Mouse (Mus musculus) liver, embryonic 13.5 days (tissue): ENCODE results near the gene Slc4a8. TPM values are rescaled to one million over a fixed set of nuclear protein-coding genes. Genes with fewer than 3 reads are reported as not detected.
A peak's percentile ranks its signal among the peaks of the same experiment; 100 is the strongest.

Experiments used
- ATAC-seq: fragments of 200-750 bp; cut with Nextera tagmentation; 2 replicates; pipeline ENCODE4 v1.8.0; 2017; ENCODE audit warnings: low read depth, mild to moderate bottlenecking, moderate number of reproducible peaks, moderate library complexity
- DNase-seq: peaks from one replicate; pipeline ENCODE4 v3.0.0; 2022
- H3K27ac ChIP-seq: fragments of 300-500 bp; sonication (generic); 2 replicates; pipeline ENCODE4 v1.5.1; 2015; ENCODE audit warnings: moderate library complexity, mild to moderate bottlenecking, inconsistent platforms
- H3K27me3 ChIP-seq: fragments of 300-500 bp; sonication (generic); 2 replicates; pipeline ENCODE4 v1.6.1; 2015; ENCODE audit warnings: mild to moderate bottlenecking, inconsistent platforms
- H3K36me3 ChIP-seq: fragments of 300-500 bp; sonication (generic); 2 replicates; pipeline ENCODE4 v1.6.1; 2015; ENCODE audit warnings: mild to moderate bottlenecking, inconsistent platforms
- H3K4me1 ChIP-seq: fragments of 300-500 bp; sonication (generic); replicated peaks from 2 replicates; pipeline ENCODE4 v1.6.1; 2015; ENCODE audit warnings: inconsistent platforms
- H3K4me2 ChIP-seq: fragments of 300-500 bp; sonication (generic); 2 replicates; pipeline ENCODE4 v1.6.1; 2015; ENCODE audit warnings: inconsistent platforms, mild to moderate bottlenecking, moderate library complexity
- H3K4me3 ChIP-seq: fragments of 300-500 bp; sonication (generic); replicated peaks from 2 replicates; pipeline ENCODE4 v1.5.1; 2015; ENCODE audit warnings: mild to moderate bottlenecking, inconsistent platforms
- H3K9ac ChIP-seq: fragments of 300-500 bp; sonication (generic); 2 replicates; pipeline ENCODE4 v1.6.1; 2015; ENCODE audit warnings: mild to moderate bottlenecking, inconsistent platforms
- H3K9me3 ChIP-seq: fragments of 300-500 bp; sonication (generic); replicated peaks from 2 replicates; pipeline ENCODE4 v1.6.1; 2016; ENCODE audit warnings: inconsistent platforms
- WGBS: fragments of 180-500 bp; shearing (Covaris S2); methylation state at CpG from one replicate; pipeline ENCODE4 v1.1.7; 2015; ENCODE audit not compliant: insufficient replicate concordance; 5-methylcytosine and 5-hydroxymethylcytosine counted together
- polyA plus RNA-seq: library from polyadenylated mRNA; unstranded; fragments of >200 nt; fragmentation: Nextera tagmentation; extraction: Ambion mirVana; gene quantifications from 2 replicates; pipeline ENCODE4 v1.2.1, GENCODE M21; 2015

Gene Slc4a8
- polyA plus RNA-seq, 1 experiment from 2014 or later = 0.51 TPM

DNA sequence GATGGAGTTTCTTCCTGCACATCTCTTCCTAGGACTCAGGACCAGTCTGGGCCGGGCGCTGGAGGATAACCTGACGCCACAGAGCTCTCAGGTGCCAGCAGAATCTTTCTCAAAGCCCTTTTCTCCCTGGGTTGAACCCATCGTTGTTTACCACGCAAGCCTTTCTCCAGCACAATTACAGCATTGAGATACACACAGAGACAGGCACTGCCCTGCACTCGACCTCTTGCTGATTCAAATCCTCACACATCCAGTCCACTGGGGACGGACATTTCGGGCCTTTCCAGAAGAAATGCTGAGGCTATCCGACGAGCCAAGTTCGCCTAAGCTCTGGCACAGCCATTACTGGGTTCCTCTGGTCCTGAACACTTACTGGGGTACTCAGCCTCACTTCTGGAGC is 34.8 kb upstream of the Slc4a8 start:
- no peak overlapping the region for H3K4me3 ChIP-seq
- H3K27me3 ChIP-seq = peaks cover 71% of the 10 kb centered on the region
- H3K9me3 ChIP-seq = no peaks in the 10 kb centered on the region
- no peak overlapping the region for H3K27ac ChIP-seq
- WGBS = 75% methylated on average over 11 of the region's 11 CpGs
- ATAC-seq = no peak
- H3K36me3 ChIP-seq = no peaks in the 10 kb centered on the region
- no peak for DNase-seq
- no peak overlapping the region for H3K4me2 ChIP-seq
- H3K4me1 ChIP-seq = peaks cover 19% of the 10 kb centered on the region
- H3K9ac ChIP-seq = no peak overlapping the region

DNA sequence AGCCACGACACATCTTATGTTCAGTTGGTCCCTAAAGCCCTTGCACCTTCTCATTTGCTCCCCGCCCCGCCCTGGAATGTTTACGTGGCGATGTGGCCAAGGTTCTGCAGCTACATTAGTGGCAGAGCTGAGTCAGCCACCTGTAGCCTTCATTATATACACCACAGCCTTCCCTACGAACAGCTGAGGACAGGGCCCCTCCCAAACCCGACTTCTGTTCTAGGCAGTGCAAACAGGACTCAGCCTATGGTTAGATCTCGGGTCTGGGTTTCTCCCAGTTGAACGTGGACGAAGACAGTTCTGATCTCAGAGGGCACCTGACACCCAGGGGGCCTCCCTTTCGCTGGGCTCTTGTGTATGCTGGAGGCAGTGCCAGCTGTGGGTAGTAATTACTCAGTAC is 33.7 kb upstream of the Slc4a8 start:
- no peaks in the 10 kb centered on the region for H3K9me3 ChIP-seq
- peaks cover 77% of the 10 kb centered on the region for H3K27me3 ChIP-seq
- no peak overlapping the region for H3K9ac ChIP-seq
- ATAC-seq = no peak
- 71% methylated on average over 11 of the region's 11 CpGs for WGBS
- H3K27ac ChIP-seq = no peak overlapping the region
- no peak overlapping the region for H3K4me3 ChIP-seq
- no peak for DNase-seq
- peaks cover 24% of the 10 kb centered on the region for H3K4me1 ChIP-seq
- no peaks in the 10 kb centered on the region for H3K36me3 ChIP-seq
- no peak overlapping the region for H3K4me2 ChIP-seq

- peaks cover 26% of the 10 kb centered on the region for H3K4me1 ChIP-seq
- no peak overlapping the region for H3K27ac ChIP-seq
- peak overlapping the region; percentile 51 for H3K4me3 ChIP-seq
- no peaks in the 10 kb centered on the region for H3K36me3 ChIP-seq
- H3K27me3 ChIP-seq = peaks cover 78% of the 10 kb centered on the region
- no peak for DNase-seq
- no peaks in the 10 kb centered on the region for H3K9me3 ChIP-seq
- peak overlapping the region; percentile 68 for H3K4me2 ChIP-seq
- WGBS = 19% methylated on average over 9 of the region's 9 CpGs
- peak overlapping the region; percentile 47; the same call in 1 of the 2 replicates for H3K9ac ChIP-seq
- ATAC-seq = no peak
Measured at GRCm38 (mm10) chr15:100728586-100728985, 33.0 kb upstream of the Slc4a8 start.

- H3K4me2 ChIP-seq = peak within 1 kb of the TSS; percentile 68
- peak within 1 kb of the TSS; percentile 51 for H3K4me3 ChIP-seq
- no peak within 1 kb of the TSS for H3K27ac ChIP-seq
- peak; percentile 71 for ATAC-seq
- 8% methylated on average over 55 of the region's 57 CpGs for WGBS
- no peaks in the 10 kb centered on the region for H3K36me3 ChIP-seq
- peaks cover 34% of the 10 kb centered on the region for H3K4me1 ChIP-seq
- peaks cover 71% of the 10 kb centered on the region for H3K27me3 ChIP-seq
- H3K9me3 ChIP-seq = no peaks in the 10 kb centered on the region
- H3K9ac ChIP-seq = peak within 1 kb of the TSS; percentile 47; the same call in 1 of the 2 replicates
- DNase-seq = no peak
Measured at GRCm38 (mm10) chr15:100729281-100729985, 32.1 kb upstream of the Slc4a8 start, which contains the start of gene Galnt6. Gene Galnt6, minus strand, starts transcription at chr15:100729376.

GRCm38 (mm10) chr15:100731081-100731480 is 30.5 kb upstream of the Slc4a8 start:
- 33% methylated on average over 9 of the region's 9 CpGs for WGBS
- DNase-seq = no peak
- no peaks in the 10 kb centered on the region for H3K36me3 ChIP-seq
- H3K27ac ChIP-seq = no peak overlapping the region
- H3K4me3 ChIP-seq = no peak overlapping the region
- no peak for ATAC-seq
- no peak overlapping the region for H3K4me2 ChIP-seq
- no peak overlapping the region for H3K9ac ChIP-seq
- H3K9me3 ChIP-seq = no peaks in the 10 kb centered on the region
- peaks cover 46% of the 10 kb centered on the region for H3K4me1 ChIP-seq
- peaks cover 65% of the 10 kb centered on the region for H3K27me3 ChIP-seq

DNA sequence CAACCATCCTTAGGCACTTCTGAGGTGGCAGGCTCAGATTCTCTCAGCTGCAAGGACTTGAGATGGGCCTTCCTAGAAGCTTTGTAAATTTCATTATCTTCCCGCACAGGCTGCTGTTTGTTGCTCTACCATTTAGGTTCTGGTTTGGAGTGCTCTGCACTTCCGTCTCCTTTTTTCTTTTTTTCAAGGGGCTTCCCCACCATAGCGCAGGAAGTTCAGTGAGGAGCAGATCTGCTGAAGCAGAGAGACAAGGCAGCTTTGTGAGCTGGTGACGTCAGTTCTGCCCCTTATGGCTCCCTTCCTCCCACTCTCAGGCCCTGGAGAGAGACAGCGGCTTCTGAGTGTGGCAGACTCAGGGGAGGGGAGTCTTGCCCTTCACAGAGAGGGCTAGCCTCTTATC is 29.0 kb upstream of the Slc4a8 start:
- Histone ChIP-seq H3K27me3 (peaks cover 51% of the 10 kb centered on the region), H3K27ac (no peak overlapping the region), H3K4me1 (peaks cover 56% of the 10 kb centered on the region), H3K36me3 (no peaks in the 10 kb centered on the region), H3K4me3 (no peak overlapping the region), H3K9me3 (no peaks in the 10 kb centered on the region), H3K9ac (no peak overlapping the region), H3K4me2 (no peak overlapping the region)
- 8% methylated on average over 5 of the region's 5 CpGs for WGBS
- DNase-seq (no peak), ATAC-seq (no peak)

DNA sequence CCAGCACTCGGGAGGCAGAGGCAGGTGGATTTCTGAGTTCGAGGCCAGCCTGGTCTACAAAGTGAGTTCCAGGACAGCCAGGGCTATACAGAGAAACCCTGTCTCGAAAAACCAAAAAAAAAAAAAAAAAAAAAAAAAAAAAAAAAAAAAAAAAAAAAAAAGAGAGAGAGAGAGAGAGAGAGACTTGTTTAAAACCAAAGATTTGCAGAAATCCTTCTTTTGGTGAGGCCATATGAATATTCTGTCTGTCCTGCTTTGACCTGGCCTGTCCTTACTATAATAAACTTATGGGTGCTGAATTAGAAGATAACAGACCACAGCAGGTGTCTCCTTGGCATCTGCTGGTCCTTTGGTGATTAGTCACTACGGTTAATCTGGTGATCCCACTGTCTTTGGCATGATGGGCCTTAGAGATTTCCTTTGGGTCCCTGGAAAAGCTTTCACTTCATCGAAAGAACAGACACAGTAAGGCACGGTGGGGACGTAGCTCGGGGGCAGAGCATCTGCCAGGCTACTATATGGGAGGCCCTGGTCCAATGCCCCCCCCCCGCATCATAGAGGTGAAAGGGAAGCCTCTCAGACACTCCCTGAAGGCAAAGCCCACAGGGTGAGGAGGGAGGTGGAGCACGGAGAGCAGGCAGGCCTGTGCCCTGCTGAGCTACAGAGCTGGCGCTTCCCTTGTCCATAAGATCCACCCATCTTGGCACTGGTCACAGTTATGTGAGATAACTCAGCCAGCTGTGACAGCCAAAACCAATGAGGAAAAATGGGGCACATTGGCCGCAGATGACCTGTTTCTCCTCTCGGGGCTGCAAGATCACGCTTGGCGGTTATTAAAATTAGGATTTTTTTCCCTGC is 26.2 kb upstream of the Slc4a8 start:
- H3K4me1 ChIP-seq = peaks cover 61% of the 10 kb centered on the region
- 0 out of 2 replicates have a peak, but pooled peaks have one; percentile 18 for ATAC-seq
- H3K9ac ChIP-seq = no peak overlapping the region
- H3K9me3 ChIP-seq = no peaks in the 10 kb centered on the region
- 49% methylated on average over 15 of the region's 15 CpGs for WGBS
- no peaks in the 10 kb centered on the region for H3K36me3 ChIP-seq
- H3K27ac ChIP-seq = peak overlapping the region; percentile 23; the same call in 1 of the 2 replicates
- H3K4me2 ChIP-seq = peak overlapping the region; percentile 15
- DNase-seq = no peak
- no peak overlapping the region for H3K4me3 ChIP-seq
- peaks cover 24% of the 10 kb centered on the region for H3K27me3 ChIP-seq

- H3K4me1 ChIP-seq = peaks cover 61% of the 10 kb centered on the region
- no peaks in the 10 kb centered on the region for H3K36me3 ChIP-seq
- DNase-seq = no peak
- 20% methylated on average over 9 of the region's 9 CpGs for WGBS
- no peak for ATAC-seq
- peak overlapping the region; percentile 23; the same call in 1 of the 2 replicates for H3K27ac ChIP-seq
- no peaks in the 10 kb centered on the region for H3K9me3 ChIP-seq
- no peak overlapping the region for H3K9ac ChIP-seq
- peaks cover 18% of the 10 kb centered on the region for H3K27me3 ChIP-seq
- H3K4me3 ChIP-seq = no peak overlapping the region
- peak overlapping the region; percentile 15 for H3K4me2 ChIP-seq
Measured at GRCm38 (mm10) chr15:100735953-100736300, 25.6 kb upstream of the Slc4a8 start.

DNA sequence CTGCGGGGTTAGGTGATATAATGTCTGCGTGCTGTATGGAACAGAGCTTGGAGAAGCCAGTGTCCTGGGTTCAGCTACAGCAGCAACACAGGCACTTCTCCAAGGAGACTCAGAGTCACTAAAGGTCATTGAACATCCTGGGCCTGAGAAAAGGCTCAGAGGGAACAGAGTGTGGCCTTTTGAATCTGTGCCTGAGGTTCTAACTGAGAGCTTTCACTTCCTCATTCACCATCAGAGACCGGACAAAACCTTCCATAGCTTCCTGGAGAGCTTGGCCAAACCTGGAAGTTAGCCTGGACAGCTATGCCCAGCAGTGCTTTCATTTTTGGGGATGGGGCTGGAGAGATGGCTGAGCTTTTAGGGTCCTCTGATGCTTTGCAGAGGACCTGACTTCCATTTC is 23.9 kb upstream of the Slc4a8 start:
- peak overlapping the region; percentile 51; the same call in 1 of the 2 replicates for H3K4me2 ChIP-seq
- no peaks in the 10 kb centered on the region for H3K36me3 ChIP-seq
- 75% methylated on average over 3 of the region's 3 CpGs for WGBS
- peak overlapping the region; percentile 59 for H3K9ac ChIP-seq
- no peak for ATAC-seq
- H3K4me3 ChIP-seq = no peak overlapping the region
- H3K27ac ChIP-seq = peak overlapping the region; percentile 81
- no peaks in the 10 kb centered on the region for H3K9me3 ChIP-seq
- DNase-seq = no peak
- H3K27me3 ChIP-seq = peaks cover 3% of the 10 kb centered on the region; the same call in 1 of the 2 replicates
- peaks cover 53% of the 10 kb centered on the region for H3K4me1 ChIP-seq

- peak overlapping the region; percentile 51 for H3K4me2 ChIP-seq
- H3K4me1 ChIP-seq = peaks cover 49% of the 10 kb centered on the region
- no peaks in the 10 kb centered on the region for H3K9me3 ChIP-seq
- 18% methylated on average over 7 of the region's 7 CpGs for WGBS
- ATAC-seq (peak; percentile 91), DNase-seq (peak; percentile 71)
- peak overlapping the region; percentile 59; the same call in 1 of the 2 replicates for H3K9ac ChIP-seq
- peak overlapping the region; percentile 81 for H3K27ac ChIP-seq
- no peaks in the 10 kb centered on the region for H3K36me3 ChIP-seq
- no peak overlapping the region for H3K4me3 ChIP-seq
- no peaks in the 10 kb centered on the region for H3K27me3 ChIP-seq
Measured at GRCm38 (mm10) chr15:100738351-100738781, 23.2 kb upstream of the Slc4a8 start.

DNA sequence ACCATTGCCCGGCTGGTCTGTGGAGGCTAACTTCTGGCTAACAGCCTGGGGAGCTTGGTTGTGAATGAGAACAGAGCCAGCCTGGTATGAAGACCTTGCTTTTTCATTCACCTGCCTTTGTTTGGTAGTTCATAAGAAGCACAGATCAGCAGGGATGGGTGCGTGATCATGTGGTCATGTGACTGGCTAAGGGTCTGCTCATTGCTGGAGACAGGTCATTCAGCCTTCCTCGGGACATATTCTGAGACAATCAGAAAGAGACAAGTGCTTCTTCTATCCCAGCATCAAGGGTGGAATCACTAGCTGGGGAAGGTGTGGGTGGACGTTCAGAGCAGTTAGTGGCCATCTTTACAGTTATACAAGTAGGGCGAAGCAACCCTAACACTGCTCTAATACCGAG is 22.1 kb upstream of the Slc4a8 start:
- Histone ChIP-seq H3K4me3 (no peak overlapping the region), H3K9ac (no peak overlapping the region), H3K36me3 (no peaks in the 10 kb centered on the region), H3K4me1 (peaks cover 41% of the 10 kb centered on the region), H3K27me3 (no peaks in the 10 kb centered on the region), H3K4me2 (no peak overlapping the region), H3K27ac (peak overlapping the region; percentile 81; the same call in 1 of the 2 replicates), H3K9me3 (no peaks in the 10 kb centered on the region)
- DNase-seq = no peak
- WGBS = 81% methylated on average over 6 of the region's 6 CpGs
- no peak for ATAC-seq
